Mouse (Mus musculus): Measurements from ENCODE around the gene Olfr1396. TPM values are rescaled to one million over a fixed set of nuclear protein-coding genes. Genes with fewer than 3 reads are reported as not detected.
"Not testable (repeated sequence)": the region's sequence is repeated elsewhere in the genome, so short reads cannot be mapped to it uniquely, and the experiment has no call there.

Olfr1396 gene
- polyA plus RNA-seq, 1 experiment: not detected

DNA sequence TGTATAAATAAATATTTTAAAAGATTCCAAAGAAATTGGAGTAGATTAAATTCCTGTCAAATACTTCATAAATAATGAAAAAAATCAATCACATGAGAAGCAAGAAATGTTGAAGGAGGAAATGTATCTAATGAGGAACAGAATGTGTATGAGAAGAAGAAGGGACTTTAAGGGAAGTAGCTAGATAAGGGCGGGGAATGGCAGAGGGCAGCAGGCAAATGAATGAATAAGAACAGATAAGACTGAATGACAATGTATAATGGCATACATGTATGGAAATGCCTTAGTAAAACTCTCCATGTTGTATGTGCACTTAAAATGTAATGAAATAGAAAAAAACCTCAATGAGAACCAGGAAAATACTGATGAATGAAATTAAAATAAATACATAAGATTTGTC, 46.3 kb downstream of the Olfr1396 start:
- no peaks in the 10 kb centered on the region for H3K4me1 ChIP-seq (ENCODE audit: control insufficient read depth, insufficient read depth, low read length)
- TF ChIP-seq CTCF (IDR thresholded peaks at IDR 0.05; ENCODE audit: insufficient read depth, low read depth, low read length) (no peak), POLR2A (IDR thresholded peaks at IDR 0.05; ENCODE audit: insufficient read depth, low read depth, low read length) (no peak)
- WGBS: 96% methylated on average over 1 of the region's 1 CpGs
- H3K4me3 ChIP-seq (ENCODE audit: insufficient read depth, low read depth, low read length): no peak overlapping the region
- H3K27ac ChIP-seq (ENCODE audit: insufficient read depth, low read depth, low read length): no peak overlapping the region

DNA sequence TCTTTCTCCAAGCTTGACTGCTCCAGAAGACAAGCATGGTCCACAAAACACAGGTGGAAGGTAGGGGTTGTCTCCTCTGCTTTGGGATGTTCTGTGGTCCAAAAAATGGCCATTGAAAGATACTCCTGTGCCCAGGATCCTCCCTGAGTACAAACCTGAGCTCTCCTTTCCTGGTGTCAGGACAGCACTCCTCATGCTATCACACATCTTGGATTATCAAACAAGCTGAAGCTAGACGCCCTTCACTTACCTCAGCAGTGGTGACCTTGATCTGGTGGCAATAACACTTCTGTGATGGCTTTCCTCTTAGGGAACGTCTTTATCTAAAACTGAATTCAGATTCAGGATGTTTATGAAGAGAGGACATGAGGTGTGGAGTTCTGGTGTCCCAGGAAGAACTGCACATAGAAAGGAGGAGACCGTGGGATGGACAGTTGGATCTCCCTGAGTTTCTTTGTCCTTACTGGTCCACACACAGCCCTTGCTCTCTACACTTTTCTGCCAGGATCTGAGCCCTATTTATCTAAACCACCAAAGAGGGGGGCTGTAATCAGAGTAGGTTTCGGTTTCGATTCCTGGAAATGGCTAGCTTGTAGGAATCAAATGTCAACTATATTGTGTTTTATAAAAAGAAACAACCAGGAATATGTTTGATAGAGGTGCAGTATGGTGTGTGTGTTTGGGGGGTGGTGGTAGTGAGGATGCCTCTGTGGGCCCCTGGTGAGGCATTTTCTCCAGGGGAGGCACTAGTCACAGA, 50.8 kb downstream of the Olfr1396 start, which contains the start of gene Tgtp2:
Gene Tgtp2, minus strand, starts transcription at position 494 of the 757 bp plus-strand sequence.
- H3K4me1 ChIP-seq (ENCODE audit: control insufficient read depth, insufficient read depth, low read length); H3K27ac ChIP-seq (ENCODE audit: insufficient read depth, low read depth, low read length); H3K4me3 ChIP-seq (ENCODE audit: insufficient read depth, low read depth, low read length): not testable (repeated sequence)
- 88% methylated on average over 5 of the region's 5 CpGs for WGBS

DNA sequence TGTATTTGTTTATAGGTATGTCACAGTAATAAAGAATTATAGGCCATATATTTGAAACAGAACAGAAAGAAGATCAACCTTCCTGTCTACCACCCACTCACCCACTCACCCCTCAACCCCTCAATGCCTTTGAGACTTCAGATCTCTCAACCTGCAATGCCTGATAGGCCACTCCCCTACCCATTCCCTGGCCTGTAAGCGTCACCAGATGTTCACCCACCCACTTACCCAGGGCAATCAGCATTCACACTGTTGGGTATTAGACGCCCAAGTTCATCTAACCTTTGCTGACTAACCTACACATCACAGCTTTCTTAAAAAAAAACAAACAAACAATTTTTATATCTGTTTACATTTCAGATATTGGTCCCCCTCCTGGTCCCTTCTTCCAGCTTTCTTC, 52.8 kb downstream of the Olfr1396 start:
- not testable (repeated sequence) for H3K4me3 ChIP-seq (ENCODE audit: insufficient read depth, low read depth, low read length); H3K27ac ChIP-seq (ENCODE audit: insufficient read depth, low read depth, low read length); H3K4me1 ChIP-seq (ENCODE audit: control insufficient read depth, insufficient read depth, low read length)
- WGBS: 80% methylated on average over 2 of the region's 2 CpGs

- not testable (repeated sequence) for H3K27ac ChIP-seq (ENCODE audit: insufficient read depth, low read depth, low read length); H3K4me3 ChIP-seq (ENCODE audit: insufficient read depth, low read depth, low read length); H3K4me1 ChIP-seq (ENCODE audit: control insufficient read depth, insufficient read depth, low read length)
- 60% methylated on average over 2 of the region's 3 CpGs for WGBS
These were observed 54.6 kb downstream of the Olfr1396 start for GRCm38 (mm10) chr11:49060061-49060460.

Other genes with a start within 250 kb of the Olfr1396 start
- 204 TPM in 1 of 2 replicates, not detected in the other for gene Irgm1, start 243.2 kb downstream of the Olfr1396 start, polyA plus RNA-seq (2012; ENCODE audit: insufficient read depth, insufficient read length, low replicate concordance, missing spikeins)
- not detected in 2 replicates for gene Gm5431, start 212.7 kb downstream of the Olfr1396 start, polyA plus RNA-seq (2012; ENCODE audit: insufficient read depth, insufficient read length, low replicate concordance, missing spikeins)
- gene Psme2b, start 168.7 kb downstream of the Olfr1396 start, polyA plus RNA-seq (2012; ENCODE audit: insufficient read depth, insufficient read length, low replicate concordance, missing spikeins): not detected in 2 replicates
- not detected in 2 replicates for gene Olfr56, start 136.0 kb downstream of the Olfr1396 start, polyA plus RNA-seq (2012; ENCODE audit: insufficient read depth, insufficient read length, low replicate concordance, missing spikeins)
- not detected in 2 replicates for gene 9930111J21Rik1, start 135.5 kb downstream of the Olfr1396 start, polyA plus RNA-seq (2012; ENCODE audit: insufficient read depth, insufficient read length, low replicate concordance, missing spikeins)
- gene Gm12185, start 122.6 kb downstream of the Olfr1396 start, polyA plus RNA-seq (2012; ENCODE audit: insufficient read depth, insufficient read length, low replicate concordance, missing spikeins): not detected in 2 replicates
- gene Tgtp1, start 120.7 kb downstream of the Olfr1396 start, polyA plus RNA-seq (2012; ENCODE audit: insufficient read depth, insufficient read length, low replicate concordance, missing spikeins): not detected in 2 replicates
- not detected in 2 replicates for gene 9930111J21Rik2, start 63.6 kb downstream of the Olfr1396 start, polyA plus RNA-seq (2012; ENCODE audit: insufficient read depth, insufficient read length, low replicate concordance, missing spikeins)
- gene Tgtp2, start 50.7 kb downstream of the Olfr1396 start, polyA plus RNA-seq (2012; ENCODE audit: insufficient read depth, insufficient read length, low replicate concordance, missing spikeins): not detected in 2 replicates
- gene Ifi47, start 38.3 kb downstream of the Olfr1396 start, polyA plus RNA-seq (2012; ENCODE audit: insufficient read depth, insufficient read length, low replicate concordance, missing spikeins): not detected in 2 replicates
- gene Olfr1395, start 27.4 kb upstream of the Olfr1396 start, polyA plus RNA-seq (2012; ENCODE audit: insufficient read depth, insufficient read length, low replicate concordance, missing spikeins): not detected in 2 replicates
- gene Olfr1394, start 39.5 kb upstream of the Olfr1396 start, polyA plus RNA-seq (2012; ENCODE audit: insufficient read depth, insufficient read length, low replicate concordance, missing spikeins): not detected in 2 replicates
- gene Btnl9, start 72.3 kb upstream of the Olfr1396 start, polyA plus RNA-seq (2012; ENCODE audit: insufficient read depth, insufficient read length, low replicate concordance, missing spikeins): not detected in 2 replicates
- gene Zfp62, start 88.4 kb upstream of the Olfr1396 start, polyA plus RNA-seq (2012; ENCODE audit: insufficient read depth, insufficient read length, low replicate concordance, missing spikeins): not detected in 2 replicates
- gene Mgat1, start 129.3 kb upstream of the Olfr1396 start, polyA plus RNA-seq (2012; ENCODE audit: insufficient read depth, insufficient read length, low replicate concordance, missing spikeins): 578 TPM in 1 of 2 replicates, not detected in the other
- not detected in 2 replicates for gene Olfr1393, start 163.4 kb upstream of the Olfr1396 start, polyA plus RNA-seq (2012; ENCODE audit: insufficient read depth, insufficient read length, low replicate concordance, missing spikeins)
- not detected in 2 replicates for gene Olfr1392, start 170.4 kb upstream of the Olfr1396 start, polyA plus RNA-seq (2012; ENCODE audit: insufficient read depth, insufficient read length, low replicate concordance, missing spikeins)
- gene Olfr10, start 189.9 kb upstream of the Olfr1396 start, polyA plus RNA-seq (2012; ENCODE audit: insufficient read depth, insufficient read length, low replicate concordance, missing spikeins): not detected in 2 replicates
- not detected in 2 replicates for gene Olfr1391, start 207.9 kb upstream of the Olfr1396 start, polyA plus RNA-seq (2012; ENCODE audit: insufficient read depth, insufficient read length, low replicate concordance, missing spikeins)
- gene Olfr1390, start 220.3 kb upstream of the Olfr1396 start, polyA plus RNA-seq (2012; ENCODE audit: insufficient read depth, insufficient read length, low replicate concordance, missing spikeins): not detected in 2 replicates